Mouse (Mus musculus) right cerebral cortex, postnatal 10 days (tissue): ENCODE data around the gene B3gat1.

Source experiments
- DNase-seq, 2 experiments: peaks; one replicate each; pipeline ENCODE4 v3.0.0; 2021; ENCODE audit warnings: low spot score in 2 of 2

Gene B3gat1

DNA sequence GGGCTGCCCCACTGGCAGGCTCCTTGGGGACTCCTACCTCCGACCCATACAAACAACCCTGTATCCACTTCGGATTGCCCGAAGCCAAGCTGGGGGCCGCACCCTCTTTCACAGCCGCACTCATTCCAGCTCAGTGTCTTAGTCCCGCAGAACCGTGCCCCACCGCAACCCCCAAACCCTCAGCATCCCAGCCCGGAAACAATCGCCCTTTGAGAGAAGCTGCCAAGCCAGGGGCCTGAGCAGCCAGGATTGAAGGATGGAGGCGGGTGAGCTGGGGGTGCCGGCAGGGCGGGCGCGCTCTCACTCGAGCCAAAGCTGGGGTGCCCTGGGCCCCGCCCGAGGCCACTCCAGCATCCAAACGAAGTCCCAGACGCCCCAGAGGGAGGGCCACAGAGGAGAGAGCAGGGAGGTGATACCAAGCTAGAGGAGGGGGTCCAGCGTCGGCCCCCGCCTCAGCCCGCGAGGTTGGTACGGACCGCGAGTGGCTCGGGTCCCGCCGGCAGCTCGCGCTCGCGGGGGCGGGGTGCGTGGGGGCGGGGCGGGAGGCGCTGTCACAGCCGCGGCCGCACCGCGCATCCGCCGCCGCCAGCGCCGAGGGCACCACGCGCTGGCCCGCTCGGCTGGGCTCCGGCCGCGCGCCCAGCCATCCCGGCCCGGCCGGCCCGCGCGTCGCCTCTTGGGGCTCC is at the start of gene B3gat1:
Gene B3gat1 (plus strand): TSS at position 523 of the 686 bp plus-strand sequence.
- peak; percentile 82 to 88 for DNase-seq

DNA sequence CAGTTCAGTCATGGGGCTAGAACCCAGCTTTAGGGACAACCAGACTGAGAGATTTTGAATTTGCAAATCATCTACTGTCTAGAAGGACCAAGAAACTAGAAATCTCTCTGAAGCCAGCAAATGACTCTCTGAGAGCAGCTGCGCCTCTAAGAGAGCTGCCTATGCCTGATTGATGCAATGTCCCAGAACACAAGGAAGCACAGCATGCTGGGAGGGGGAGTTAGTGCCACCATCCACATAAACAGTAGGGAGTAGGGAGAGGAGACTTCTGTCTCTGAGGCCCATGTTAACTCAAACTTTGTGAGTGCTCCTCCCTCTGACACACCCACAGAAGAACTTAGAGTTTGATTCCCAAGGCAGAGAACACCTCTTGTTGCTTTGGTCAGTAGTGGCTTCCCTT is 44.4 kb upstream of the B3gat1 start:
- no peak for DNase-seq

DNA sequence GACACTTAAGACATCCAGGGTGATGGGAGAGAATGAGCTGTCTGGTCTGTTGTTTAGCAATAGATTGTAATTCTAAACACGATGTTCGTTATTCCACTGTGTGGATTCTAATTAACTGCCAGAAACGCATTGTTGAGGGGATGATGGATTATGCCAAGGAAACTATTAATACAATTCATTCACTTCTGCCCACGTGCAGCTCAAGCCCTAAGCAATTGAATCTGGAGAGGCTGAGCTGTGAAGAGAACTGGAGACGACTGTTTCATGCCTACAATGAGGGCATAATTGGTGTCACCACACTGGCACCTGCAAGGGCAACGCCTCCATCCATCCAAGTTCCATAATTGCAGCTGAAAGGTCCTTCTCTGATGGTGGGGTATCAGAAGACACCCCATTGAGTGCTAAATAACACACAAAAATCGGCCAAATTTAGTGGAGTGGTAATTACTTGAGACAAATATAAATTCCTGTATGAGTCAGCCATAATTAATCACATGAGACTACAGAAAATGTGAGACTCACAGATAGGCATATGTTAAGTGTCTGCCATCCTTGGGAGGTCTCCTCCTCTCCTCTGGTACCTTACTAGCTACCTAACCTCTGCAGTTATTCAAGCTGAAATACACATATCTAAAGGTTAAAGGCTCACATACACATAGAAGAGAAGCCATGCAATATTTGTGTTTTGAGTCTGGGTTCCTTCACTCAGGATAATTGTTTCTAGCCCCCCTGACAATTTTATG is 43.4 kb upstream of the B3gat1 start:
- DNase-seq: peak in 1 of 2 experiments; percentile 36

DNA sequence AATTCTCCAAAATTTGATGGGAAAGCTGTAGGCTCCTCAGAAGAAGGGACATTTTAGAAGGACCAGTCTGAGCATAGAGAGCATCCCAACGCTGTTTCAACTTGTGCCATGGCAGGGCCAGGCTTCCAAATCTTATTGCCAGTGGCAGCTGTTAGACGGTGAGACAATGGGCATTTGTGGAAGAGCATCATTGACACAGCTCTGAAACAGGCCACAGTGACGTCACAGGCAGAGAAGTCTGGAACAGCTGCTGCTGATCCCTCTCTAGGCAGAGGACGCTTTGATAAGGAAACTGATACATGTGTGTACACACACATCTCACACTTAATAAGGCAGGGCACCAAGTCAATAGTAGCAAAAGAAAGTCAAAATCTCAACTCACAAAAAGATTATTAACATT is 40.9 kb upstream of the B3gat1 start:
- DNase-seq: no peak

DNA sequence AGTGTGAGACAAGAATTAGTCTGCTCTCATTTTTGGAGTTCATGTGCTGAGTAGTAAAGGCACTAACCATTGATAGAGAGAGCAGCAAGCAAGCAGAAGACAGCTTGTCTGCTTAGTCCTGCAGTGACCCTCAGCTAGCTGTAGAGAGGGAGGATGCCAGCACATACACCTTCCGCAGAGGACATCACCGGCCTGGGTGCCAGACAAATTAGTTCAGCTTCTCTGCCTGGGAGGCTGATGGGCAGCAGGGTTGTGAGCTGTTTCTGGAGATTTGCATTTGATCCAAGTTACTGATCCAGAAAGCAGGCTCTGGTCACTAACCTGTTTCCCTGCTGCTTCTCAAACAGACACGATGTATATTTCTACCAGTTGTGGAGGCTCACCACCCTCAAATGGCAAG is 38.9 kb upstream of the B3gat1 start:
- no peak for DNase-seq

DNA sequence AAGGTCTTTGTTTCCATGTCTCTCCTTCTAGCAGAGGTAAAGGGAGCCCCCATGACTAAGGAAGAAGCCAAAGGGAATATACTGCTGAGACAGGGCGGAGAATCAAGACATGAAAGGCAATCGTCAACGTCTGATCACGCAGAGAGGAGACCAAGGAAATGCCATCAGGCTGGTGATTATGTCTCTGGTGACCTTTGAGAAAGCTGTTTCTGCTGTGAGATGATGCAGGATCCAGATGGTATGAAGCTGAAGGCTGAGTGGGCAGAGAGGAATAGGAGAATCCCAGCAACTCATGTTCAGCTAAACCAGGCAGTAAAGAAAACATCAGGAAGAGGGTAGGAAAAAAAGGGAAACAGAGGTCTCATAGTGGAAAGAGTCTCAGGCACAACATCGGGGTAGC is 38.4 kb upstream of the B3gat1 start:
- no peak for DNase-seq

DNA sequence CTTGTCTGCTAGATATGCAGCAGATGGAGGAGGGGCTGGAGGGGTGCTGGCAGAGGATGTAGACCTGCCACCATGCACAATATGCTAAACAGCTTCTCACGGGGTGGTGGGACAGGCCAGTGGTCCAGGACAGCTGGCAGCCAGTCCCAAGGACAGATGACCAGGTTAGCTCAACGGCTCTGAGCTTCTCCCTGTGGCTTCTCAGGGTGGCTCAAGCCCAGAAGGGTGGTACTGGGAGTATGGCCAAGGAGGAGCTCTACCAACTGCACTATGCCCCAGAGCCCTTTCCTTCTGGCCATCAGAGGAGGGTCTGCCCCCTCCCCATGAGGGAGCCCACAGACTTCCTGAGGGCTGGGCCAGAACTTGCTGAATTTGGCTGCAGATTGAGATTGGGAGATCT is 35.2 kb upstream of the B3gat1 start:
- no peak for DNase-seq

DNA sequence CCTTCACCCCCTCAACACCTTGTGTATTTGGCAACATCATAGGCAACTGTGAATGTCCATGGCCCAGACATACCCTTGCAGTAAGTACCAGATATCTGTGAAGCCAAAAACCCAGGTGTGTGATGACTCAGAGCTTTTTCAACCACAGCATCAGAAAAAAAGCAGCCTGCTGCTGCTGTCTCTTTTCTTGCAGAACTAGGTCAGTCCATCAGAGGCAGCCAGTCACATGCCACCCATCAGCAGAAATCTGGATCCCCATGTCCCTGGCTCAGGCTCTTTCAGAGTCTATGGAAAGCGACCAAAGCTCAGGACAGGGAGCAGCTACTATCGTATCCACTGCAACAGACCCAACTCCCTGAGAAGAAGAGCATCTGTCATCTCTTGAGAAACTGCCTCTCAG is 33.2 kb upstream of the B3gat1 start:
- DNase-seq: no peak

DNA sequence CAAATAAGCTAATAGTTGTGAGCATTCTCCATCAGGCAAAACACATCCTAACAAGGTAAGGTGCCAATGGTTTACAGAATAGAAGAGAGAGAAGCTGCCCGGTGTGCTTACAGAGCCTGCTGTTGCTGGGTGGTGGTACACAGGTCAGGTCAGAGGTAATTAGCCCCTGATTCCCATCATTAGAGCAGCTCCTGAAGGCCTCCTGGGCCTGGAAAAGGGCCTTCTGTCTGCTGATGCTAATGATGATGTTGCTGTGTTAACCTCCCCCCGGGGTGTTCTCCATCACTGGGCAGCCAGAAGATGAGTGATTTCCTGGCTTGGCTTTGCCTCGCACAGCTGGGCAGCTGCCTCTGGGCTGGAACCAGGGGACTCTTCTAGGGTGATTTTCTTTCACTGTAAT is 15.1 kb upstream of the B3gat1 start:
- DNase-seq: no peak

DNA sequence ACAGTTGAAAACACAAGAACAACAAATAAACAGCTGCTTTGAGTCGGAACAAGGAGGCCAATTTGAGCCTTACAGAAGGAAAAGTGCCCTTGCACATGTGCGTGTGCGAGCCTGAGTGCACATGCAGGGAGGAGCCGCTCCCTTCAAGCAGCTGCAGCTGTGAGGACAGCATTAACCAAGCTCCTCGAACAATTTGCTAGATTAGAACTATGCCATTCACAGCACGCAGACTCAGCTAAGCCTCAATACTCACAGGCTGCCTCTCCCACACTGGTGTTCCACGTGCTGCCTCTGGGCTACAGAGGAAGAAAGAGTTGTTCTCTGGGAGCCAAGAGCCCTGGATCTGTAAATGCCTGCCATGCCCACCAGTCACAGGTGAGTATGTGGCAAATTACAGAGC is 11.8 kb upstream of the B3gat1 start:
- DNase-seq: peak; percentile 41 to 43

DNA sequence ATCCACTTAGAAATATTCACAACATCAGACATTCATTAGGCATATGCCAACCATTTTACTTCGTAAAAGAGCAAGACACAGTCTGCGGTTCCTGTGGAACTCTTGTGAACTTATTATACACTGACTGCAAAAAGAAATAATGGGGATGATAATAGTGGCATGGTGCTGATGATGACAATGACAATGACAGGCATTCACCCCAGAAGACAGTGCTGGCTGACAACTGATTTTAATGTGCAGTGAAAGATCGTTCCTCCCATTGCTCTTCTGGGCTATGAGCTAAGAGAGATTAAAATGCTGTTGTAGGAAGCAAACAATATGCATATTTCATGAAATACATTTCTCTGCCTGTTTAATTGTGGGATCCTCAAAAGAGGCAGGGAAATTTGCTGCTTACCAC is 7.8 kb upstream of the B3gat1 start:
- DNase-seq: no peak

DNA sequence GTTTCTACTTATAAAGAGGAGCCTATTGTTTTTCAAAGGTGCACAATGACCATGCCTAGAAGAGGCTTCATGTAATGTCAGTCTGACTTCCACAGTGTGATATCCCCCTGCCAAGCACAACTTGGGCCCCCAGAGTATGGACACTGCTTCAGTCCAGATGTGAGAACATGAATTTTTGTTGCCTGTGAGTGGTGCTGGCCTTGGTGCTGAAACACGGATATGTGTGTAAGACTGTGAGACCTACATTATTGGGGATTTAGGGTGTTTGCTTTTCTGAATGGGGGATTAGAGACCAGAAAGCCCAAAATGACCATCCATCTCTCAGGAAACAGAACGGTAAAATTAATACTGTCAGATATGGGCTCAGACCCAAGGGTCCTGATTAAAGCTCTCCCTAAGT is 6.1 kb upstream of the B3gat1 start:
- DNase-seq: no peak

DNA sequence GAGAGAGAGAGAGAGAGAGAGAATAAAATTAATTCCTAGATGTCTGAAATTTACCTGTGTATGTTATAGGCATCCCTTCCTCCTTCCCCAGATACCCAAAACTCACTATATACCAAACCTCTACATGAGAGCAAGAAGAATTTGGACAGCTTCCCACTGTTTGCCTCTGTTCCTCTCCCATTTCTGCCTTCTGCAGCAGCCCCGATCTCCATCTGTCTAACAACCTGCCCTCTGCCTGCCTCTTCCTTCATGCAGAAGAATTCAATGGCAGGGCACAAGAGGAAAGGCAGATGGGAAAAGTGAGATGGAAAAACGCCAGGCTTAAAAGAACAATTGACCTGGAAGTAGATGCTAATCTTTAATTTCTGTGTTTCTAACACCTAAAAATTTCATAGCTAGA is 5.0 kb upstream of the B3gat1 start:
- DNase-seq: no peak

DNA sequence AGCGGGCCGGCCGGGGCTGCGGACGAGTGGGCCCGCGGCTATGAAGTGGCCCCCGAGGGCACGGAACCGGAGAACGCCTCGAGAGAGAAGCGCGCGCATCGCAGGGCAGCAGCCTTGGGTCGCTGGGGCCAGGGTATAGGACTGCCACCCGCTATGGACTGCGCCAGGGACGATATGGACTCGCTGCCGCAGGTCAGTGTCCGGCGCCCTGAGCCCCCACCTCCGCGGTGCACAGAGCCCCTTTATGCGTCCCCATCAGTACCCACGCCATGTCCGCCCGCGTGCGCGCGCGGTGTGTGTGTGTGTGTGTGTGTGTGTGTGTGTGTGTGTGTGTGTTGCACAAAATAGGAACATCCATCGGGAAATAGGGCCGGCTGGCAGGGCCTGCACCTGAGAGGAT is 458 bp downstream of the B3gat1 start:
- peak; percentile 66 to 72 for DNase-seq

DNA sequence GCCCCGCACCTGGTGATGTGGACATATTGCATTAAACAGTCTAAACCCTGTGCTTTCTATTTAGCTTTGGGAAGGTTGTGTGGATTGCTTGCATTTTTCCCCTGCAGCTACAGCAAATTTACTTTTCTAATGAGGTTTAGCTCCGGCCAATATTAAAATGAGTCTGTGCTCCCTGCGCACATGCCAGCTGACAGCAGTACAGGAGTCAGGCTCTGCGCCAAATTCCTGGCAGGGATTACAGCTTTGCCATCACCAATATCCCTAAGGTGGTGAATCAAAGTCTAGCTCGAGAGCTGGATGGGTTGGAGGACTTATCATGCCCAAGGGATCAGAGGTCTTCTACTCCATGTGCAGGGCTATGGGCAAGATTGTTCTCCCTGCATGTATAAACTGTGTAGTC is 3.6 kb downstream of the B3gat1 start:
- peak; percentile 58 for DNase-seq

DNA sequence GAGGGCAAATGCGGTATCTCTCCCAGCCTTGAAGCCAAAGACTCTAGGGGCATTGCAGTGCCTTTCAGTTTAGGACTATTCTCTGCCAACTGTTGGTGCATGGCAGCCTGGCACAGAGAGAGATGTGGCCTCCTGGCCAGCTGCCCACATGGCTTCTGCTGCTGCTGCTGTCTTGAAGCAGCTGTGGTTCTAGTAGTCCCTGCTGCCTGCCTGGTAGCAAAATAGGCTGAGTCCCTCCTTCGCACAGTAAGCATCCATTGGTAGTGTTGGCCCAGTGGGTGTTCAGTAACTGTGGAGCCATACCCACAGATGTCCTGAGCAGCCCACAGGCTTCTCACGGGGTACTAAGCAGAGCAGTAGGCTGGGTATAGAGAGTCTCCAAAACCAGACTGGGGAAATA is 9.3 kb downstream of the B3gat1 start:
- DNase-seq: peak; percentile 66 to 68

DNA sequence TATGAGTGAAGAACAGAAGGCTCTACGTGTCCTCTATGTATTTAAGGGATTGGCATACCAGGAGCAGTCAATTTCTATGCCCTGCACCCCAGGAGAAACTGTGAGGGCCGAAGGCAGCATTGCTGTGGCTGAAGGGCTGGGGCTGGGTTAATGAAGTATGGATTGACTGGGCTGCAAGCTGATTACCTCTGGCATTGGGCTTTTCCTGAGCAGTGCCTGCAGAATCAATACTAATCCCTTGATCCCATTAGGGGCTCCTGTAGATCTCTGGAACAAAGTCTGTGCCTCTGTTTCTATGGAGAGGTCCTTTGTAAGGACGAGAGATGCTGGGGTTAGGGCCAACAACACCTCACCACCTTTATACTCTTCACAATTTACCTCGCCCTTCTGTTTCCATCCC is 13.6 kb downstream of the B3gat1 start:
- DNase-seq: no peak

DNA sequence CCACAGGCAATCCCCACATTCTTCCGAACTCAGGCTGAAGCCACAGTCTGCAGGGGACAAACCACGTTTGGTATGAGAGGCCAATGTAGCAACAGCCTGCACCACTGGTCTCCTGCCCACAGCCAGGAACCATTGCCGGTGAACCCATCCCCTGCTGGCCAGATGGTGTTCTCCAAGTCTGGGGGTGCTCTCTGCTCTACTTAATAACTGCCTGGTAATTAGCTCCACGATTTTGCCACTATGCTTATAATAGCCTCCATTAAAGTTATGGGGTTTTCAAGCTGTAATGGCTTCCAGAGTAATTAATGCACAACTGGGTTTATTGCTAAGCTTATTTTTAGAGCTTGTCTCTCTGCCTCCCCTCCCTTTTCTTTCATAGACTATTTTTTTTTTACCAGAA is 15.4 kb downstream of the B3gat1 start:
- DNase-seq: no peak

DNA sequence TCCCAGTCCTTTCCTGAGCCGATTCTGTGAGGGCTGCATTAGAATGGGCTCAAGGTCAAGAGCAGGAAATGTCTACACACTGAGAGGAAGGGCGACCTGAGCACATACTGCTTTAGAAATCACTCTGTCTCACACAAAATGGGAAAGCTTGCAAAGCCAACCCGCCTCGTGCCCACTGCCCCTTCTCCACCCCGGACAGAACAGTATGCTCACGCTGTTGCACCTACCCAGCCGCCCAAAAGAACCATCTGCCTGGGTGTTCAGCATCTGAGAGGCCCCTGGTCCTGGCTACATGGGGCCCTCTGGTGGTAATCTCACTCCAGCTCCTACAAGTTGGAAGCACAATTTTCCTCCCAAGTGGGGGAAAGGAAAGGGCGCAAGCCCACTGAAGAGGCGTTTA is 26.6 kb downstream of the B3gat1 start:
- DNase-seq: peak; percentile 82 to 83

DNA sequence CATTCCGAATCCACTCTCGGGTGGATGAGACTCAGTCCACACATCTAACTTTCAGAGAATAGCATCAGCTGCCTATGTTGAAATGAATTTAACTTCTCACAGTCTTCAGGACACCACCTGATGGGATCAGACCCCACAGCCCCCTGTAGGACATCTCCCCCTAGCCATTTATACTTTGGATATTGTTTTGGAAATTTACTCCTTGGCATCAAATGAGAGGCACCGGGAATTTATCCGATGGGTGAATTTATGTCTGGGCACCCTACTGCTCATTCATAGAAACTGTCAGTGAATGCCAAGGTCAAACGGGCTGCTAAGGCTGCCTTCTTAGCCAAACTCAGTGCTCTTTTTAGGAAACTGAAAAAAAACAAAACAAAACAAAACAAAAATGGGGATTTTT is 27.0 kb downstream of the B3gat1 start:
- DNase-seq: no peak

DNA sequence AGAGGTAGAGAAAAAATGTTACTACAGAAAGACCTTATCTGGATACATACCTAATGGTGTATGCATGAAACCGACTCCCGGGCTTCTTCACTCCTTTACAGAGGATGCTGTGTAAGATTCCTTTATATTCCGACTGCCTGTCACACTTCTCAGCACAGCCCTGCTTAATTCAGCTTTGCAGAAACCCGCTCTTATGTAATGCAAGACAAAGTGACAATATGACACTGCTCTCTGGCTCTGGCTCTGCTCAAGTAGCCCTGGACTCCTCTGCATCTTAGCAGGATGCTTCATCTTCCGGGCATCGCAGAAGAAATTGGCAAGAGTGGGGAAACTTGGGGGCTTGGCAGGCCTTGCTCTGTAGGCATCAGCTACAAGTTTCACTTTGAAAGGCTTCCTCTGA is 28.9 kb downstream of the B3gat1 start:
- no peak for DNase-seq

DNA sequence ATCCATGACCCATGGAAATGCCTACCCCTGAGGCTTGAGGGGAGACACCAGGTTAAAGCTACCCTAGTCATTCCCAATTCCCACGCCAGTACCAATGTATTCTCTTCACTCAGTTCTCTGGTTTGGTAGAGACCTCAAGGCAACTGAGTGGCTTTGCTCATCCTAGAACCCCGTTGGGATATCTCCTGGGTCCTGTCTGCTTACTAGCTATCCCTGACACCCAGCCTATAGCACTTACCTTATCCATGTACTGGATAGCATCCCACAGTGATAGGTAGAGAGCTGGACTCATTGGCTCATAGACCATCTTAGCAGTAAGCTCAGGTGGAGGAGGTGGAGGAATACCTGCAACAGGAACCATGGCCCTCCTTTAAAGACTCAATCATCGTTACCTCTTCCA is 34.7 kb downstream of the B3gat1 start:
- peak in 1 of 2 experiments; percentile 4 for DNase-seq

DNA sequence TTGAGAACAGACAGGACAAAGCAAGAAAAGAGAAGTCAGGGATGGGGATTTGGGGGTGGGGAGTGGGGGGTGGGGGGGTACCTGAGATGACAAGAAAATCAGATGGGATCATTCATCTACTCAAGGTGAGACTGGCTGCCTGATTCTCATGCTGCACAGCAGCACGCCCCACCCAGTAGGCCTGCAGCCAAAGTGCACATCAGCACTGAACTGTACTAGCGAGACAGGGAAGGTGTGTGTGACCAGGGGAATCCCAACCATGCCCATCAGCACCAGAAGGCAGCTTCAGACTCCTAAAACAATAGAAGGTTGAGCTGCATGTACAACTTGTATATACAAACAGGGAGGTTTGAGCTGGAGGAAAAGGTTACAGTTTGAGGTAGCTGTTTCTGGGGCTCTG is 42.2 kb downstream of the B3gat1 start:
- no peak for DNase-seq
